Mouse (Mus musculus): ENCODE results near the gene Mast4.

DNA sequence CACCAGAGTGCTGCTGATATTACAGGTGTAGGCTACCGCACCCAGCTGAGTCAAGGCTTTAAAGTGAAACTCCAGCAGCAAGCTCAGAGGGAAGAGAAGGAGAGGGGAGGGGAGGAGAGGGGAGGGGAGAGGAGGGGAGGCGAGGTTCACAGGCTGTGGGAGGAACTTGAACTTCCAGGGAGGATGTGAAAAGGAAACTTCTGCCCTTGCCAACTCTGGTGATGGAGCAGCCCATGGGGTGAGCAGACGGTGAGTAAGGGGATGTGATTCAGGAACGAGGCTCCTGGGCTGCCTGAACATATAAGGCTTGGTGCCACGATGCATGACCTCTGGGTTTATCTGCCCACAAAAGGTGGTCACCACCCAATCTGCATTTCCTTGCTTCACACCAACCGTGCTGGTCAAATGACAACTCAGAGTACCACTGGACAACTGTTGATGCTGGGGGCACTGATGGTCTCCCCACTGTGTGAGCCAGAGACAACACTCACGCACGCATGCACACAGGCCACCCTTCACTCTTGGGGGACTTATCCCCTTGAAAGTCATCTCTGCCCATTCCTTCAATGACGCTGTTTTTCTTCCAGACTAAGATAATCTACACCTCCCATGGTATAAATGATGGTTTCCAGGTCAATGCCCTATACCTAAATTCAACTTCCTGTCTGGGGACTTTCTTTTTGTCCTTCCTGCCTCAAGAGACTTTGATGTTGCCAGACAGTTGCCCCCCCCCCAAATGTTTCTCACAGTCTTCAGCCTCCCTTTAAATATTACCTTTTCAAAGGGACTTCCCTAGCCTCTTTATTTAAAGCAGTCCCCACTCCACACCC, 434.8 kb downstream of the Mast4 start:
- TF ChIP-seq GATA1 (IDR thresholded peaks at IDR 0.05; ENCODE audit: borderline replicate concordance, low read length): no peak
- no peak for TF ChIP-seq CTCF (IDR thresholded peaks at IDR 0.05; ENCODE audit: low read depth, low read length)

Data from G1E (cell line).